Mouse (Mus musculus) G1E (cell line): ENCODE results near the gene Nyap2.

Experiments used
- CTCF ChIP-seq: IDR thresholded peaks from 2 replicates; pipeline ENCODE4 v1.5.1; 2012; ENCODE audit warnings: low read depth, low read length, inconsistent platforms, mixed read lengths
- GATA1 ChIP-seq: IDR thresholded peaks from 2 replicates; pipeline ENCODE4 v1.6.1; 2012; ENCODE audit warnings: borderline replicate concordance, low read length, inconsistent platforms, mixed read lengths
- GATA2 ChIP-seq: IDR thresholded peaks from 2 replicates; pipeline ENCODE4 v1.6.1; 2012; ENCODE audit warnings: low read depth, low read length, inconsistent platforms, borderline replicate concordance
- POLR2AphosphoS5 ChIP-seq: IDR thresholded peaks from 2 replicates; pipeline ENCODE4 v1.6.1; 2012; ENCODE audit warnings: low read depth, low read length, inconsistent platforms; ENCODE audit not compliant: insufficient replicate concordance
- TAL1 ChIP-seq: conservative IDR thresholded peaks from 2 replicates; pipeline ENCODE4 v1.6.1; 2012; ENCODE audit warnings: low read depth, low read length, inconsistent platforms, mixed read lengths

GRCm38 (mm10) chr1:81076831-81077664, at the start of gene Nyap2:
- TF ChIP-seq CTCF (no peak), GATA1 (no peak), POLR2AphosphoS5 (no peak), GATA2 (no peak), TAL1 (no peak)
